Mouse (Mus musculus) B cell, adult (primary cell): ENCODE measurements around the gene Plcxd3. TPM values are rescaled to one million over a fixed set of nuclear protein-coding genes. Genes with fewer than 3 reads are reported as not detected.

Experiments used
- total RNA-seq: library from RNA; stranded (reverse); gene quantifications from 4 replicates; pipeline ENCODE4 v1.2.4, GENCODE M21; 2023; ENCODE audit not compliant: inconsistent age

Gene Plcxd3
- not detected in 4 replicates for total RNA-seq

GRCm38 (mm10) chr15:4375423-4376220, at the start of gene Plcxd3:
Plcxd3 (plus strand) TSS chr15:4375491.

